Mouse (Mus musculus) liver, embryonic 12.5 days (tissue): Measurements from ENCODE around the gene Fmnl3. TPM values are rescaled to one million over a fixed set of nuclear protein-coding genes. Genes with fewer than 3 reads are reported as not detected.
A peak's percentile ranks its signal among the peaks of the same experiment; 100 is the strongest.

Experiments used
- ATAC-seq: fragments of 200-750 bp; cut with Nextera tagmentation; 2 replicates; pipeline ENCODE4 v1.8.0; 2017; ENCODE audit warnings: moderate number of reproducible peaks, mild to moderate bottlenecking, moderate library complexity
- H3K27ac ChIP-seq: fragments of 300-500 bp; sonication (generic); 2 replicates; pipeline ENCODE4 v1.5.1; 2016; ENCODE audit warnings: mild to moderate bottlenecking
- H3K27me3 ChIP-seq: fragments of 300-500 bp; sonication (generic); replicated peaks from 2 replicates; pipeline ENCODE4 v1.6.1; 2016; ENCODE audit warnings: mild to moderate bottlenecking, moderate library complexity
- H3K36me3 ChIP-seq: fragments of 300-500 bp; sonication (generic); 2 replicates; pipeline ENCODE4 v1.6.1; 2016; ENCODE audit warnings: mild to moderate bottlenecking, moderate library complexity
- H3K4me1 ChIP-seq: fragments of 300-500 bp; sonication (generic); 2 replicates; pipeline ENCODE4 v1.6.1; 2016
- H3K4me2 ChIP-seq: fragments of 300-500 bp; sonication (generic); 2 replicates; pipeline ENCODE4 v1.6.1; 2016; ENCODE audit warnings: mild to moderate bottlenecking, moderate library complexity
- H3K4me3 ChIP-seq: fragments of 300-500 bp; sonication (generic); 2 replicates; pipeline ENCODE4 v1.5.1; 2016; ENCODE audit warnings: mild to moderate bottlenecking, moderate library complexity
- H3K9ac ChIP-seq: fragments of 300-500 bp; sonication (generic); 2 replicates; pipeline ENCODE4 v1.6.1; 2016; ENCODE audit warnings: mild to moderate bottlenecking, moderate library complexity
- H3K9me3 ChIP-seq: fragments of 300-500 bp; sonication (generic); replicated peaks from 2 replicates; pipeline ENCODE4 v1.6.1; 2016; ENCODE audit warnings: mild to moderate bottlenecking, moderate library complexity
- WGBS: fragments of 180-500 bp; shearing (Covaris S2); methylation state at CpG from one replicate; pipeline ENCODE4 v1.1.7; 2016; ENCODE audit not compliant: insufficient replicate concordance; 5-methylcytosine and 5-hydroxymethylcytosine counted together
- polyA plus RNA-seq: library from polyadenylated mRNA; unstranded; fragments of >200 nt; fragmentation: Nextera tagmentation; extraction: Ambion mirVana; gene quantifications from 2 replicates; pipeline ENCODE4 v1.2.1, GENCODE M21; 2016

Fmnl3 gene
- polyA plus RNA-seq, 1 experiment from 2014 or later = 7.4 TPM

DNA sequence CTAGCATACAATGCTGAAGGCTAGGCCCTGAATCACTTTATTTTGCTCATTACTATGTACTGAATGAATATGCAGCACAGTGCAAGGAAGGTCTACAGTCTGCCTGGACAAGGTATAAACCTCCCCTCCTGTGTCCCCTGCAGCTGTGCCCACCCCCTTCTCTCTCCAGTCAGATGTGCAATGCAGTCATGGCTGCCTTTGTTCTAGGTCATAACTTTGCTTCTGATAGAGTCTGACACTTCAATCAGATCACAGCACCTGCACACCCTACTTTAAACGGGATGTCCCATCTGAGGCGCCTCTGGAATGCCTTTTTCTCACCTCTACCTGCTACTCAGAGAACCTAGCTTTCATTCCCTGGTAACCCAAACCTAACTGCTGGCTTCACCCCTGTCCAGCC is 31.4 kb downstream of the Fmnl3 start:
- H3K4me1 ChIP-seq = peaks cover 84% of the 10 kb centered on the region
- no peak overlapping the region for H3K27ac ChIP-seq
- ATAC-seq = no peak
- H3K9me3 ChIP-seq = no peaks in the 10 kb centered on the region
- no peaks in the 10 kb centered on the region for H3K36me3 ChIP-seq
- peaks cover 13% of the 10 kb centered on the region for H3K27me3 ChIP-seq
- no peak overlapping the region for H3K9ac ChIP-seq
- 63% methylated on average over 2 of the region's 2 CpGs for WGBS
- H3K4me3 ChIP-seq = no peak overlapping the region
- H3K4me2 ChIP-seq = no peak overlapping the region

DNA sequence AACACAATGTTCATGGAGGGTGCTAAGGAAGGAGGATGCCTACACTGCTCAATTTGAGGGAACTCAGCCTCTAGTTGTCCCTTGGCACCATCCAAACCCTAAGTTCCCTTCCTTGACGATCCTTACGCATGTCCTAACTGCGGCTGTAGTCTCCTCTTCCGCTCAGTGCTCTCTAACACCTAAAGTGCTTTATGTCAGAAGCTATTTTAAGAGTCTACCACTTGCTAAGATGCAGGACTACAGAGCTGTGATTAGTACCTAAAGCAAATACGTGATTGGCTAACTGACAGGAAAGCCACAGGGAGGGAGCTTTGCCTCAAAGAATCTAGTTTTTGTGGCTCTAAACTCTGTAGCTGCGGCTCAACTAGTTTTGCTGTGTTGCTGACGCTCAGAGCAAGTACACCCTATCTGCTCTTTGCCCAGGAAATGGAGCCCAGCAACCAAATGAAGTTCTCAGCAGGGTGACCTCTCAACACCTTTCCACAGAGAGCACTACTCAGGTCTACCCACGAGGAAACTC is 34.4 kb downstream of the Fmnl3 start:
- WGBS = 58% methylated on average over 8 of the region's 8 CpGs
- Histone ChIP-seq H3K4me3 (no peak overlapping the region), H3K4me1 (peaks cover 84% of the 10 kb centered on the region), H3K9ac (no peak overlapping the region), H3K9me3 (no peaks in the 10 kb centered on the region), H3K4me2 (no peak overlapping the region), H3K36me3 (no peaks in the 10 kb centered on the region), H3K27me3 (no peaks in the 10 kb centered on the region), H3K27ac (no peak overlapping the region)
- no peak for ATAC-seq

DNA sequence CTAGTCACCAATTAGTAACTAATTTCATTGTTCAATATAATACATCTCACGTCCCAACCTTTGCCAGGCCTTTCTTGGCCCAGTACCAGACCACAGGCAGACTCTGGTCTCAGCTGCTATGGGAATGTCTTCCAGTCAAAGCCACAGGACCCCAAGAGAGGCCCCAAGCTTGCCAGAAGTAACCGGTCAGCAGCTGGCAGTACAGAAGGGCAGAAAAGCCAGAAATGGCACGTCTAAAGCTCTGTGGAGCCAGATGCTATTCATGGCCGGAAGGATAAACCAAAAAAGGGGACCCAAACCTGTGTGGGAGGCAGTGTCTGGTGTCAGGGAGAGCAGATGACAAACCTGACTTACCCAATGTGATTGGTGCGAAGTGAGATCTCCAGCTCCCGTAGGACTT is 35.8 kb downstream of the Fmnl3 start:
- WGBS = 58% methylated on average over 6 of the region's 6 CpGs
- no peaks in the 10 kb centered on the region for H3K9me3 ChIP-seq
- H3K4me3 ChIP-seq = no peak overlapping the region
- H3K36me3 ChIP-seq = no peaks in the 10 kb centered on the region
- no peak overlapping the region for H3K9ac ChIP-seq
- no peak overlapping the region for H3K4me2 ChIP-seq
- H3K4me1 ChIP-seq = peaks cover 83% of the 10 kb centered on the region
- H3K27me3 ChIP-seq = no peaks in the 10 kb centered on the region
- no peak for ATAC-seq
- no peak overlapping the region for H3K27ac ChIP-seq

DNA sequence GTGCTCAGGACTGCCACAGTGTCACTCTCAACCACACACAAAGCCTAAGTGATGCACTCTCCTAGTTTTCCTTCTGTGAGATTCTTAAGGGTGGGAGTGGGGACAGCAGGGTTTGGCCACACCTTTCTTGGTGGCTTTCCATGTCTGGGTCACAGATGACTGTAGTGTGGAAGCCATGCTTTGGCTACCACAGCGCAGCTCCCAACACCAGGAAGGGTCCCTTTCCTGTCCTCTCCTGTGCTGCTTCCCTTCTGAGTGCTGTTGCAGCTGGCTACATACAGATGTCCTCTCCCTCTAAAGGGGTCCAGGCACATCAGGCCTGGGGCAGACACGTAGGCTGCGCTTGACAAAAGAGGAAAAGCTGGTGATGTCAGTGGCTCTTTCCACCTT is 36.6 kb downstream of the Fmnl3 start:
- Histone ChIP-seq H3K36me3 (0 out of 2 replicates have a peak, but pooled peaks cover 4% of the 10 kb centered on the region), H3K27ac (peak overlapping the region; percentile 83), H3K4me2 (peak overlapping the region; percentile 24), H3K27me3 (no peaks in the 10 kb centered on the region), H3K4me1 (peaks cover 75% of the 10 kb centered on the region), H3K9ac (no peak overlapping the region), H3K4me3 (no peak overlapping the region), H3K9me3 (no peaks in the 10 kb centered on the region)
- WGBS = 72% methylated on average over 3 of the region's 3 CpGs
- ATAC-seq = no peak

DNA sequence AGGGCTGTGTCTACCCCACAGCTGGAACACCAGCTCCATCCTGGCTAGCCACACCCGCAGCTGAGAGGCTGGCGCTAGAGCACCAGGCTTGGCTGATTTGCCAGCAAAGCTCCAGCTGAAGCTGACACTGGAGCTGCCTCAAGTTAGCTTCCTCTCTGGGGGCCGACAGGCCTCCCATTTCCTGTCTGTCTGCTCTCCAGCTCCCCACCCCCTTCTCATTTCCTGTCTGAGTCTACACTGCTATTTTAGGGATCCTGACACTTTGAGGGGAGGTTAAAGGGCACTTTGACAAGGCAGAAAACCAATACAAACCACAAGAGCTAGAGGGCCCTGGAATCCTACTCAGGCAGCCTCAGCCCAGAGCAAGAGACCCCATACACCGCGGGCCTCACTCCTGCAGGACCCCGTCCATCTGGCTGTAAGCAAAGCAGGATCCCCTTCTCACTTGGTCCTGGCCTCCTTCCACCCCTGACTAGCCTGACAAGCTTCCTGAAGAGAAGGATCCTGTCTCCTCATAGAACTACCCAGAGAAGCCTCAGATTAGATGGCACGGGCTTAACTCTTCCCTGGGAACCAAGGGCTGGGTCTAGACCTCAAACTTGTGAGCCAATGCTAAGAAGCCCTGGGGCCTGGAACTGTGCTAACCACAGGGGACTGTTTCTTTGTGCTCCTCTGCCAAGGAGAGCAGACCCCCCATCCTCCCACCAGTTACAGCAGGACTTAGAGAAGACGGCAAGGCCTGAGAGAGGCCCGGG is 37.2 kb downstream of the Fmnl3 start:
- peak overlapping the region; percentile 83 for H3K27ac ChIP-seq
- peaks cover 6% of the 10 kb centered on the region for H3K36me3 ChIP-seq
- H3K27me3 ChIP-seq = no peaks in the 10 kb centered on the region
- H3K4me1 ChIP-seq = peaks cover 75% of the 10 kb centered on the region
- no peak overlapping the region for H3K4me3 ChIP-seq
- no peaks in the 10 kb centered on the region for H3K9me3 ChIP-seq
- peak overlapping the region; percentile 24 for H3K4me2 ChIP-seq
- ATAC-seq = peak; percentile 72
- WGBS = 14% methylated on average over 9 of the region's 9 CpGs
- H3K9ac ChIP-seq = no peak overlapping the region

DNA sequence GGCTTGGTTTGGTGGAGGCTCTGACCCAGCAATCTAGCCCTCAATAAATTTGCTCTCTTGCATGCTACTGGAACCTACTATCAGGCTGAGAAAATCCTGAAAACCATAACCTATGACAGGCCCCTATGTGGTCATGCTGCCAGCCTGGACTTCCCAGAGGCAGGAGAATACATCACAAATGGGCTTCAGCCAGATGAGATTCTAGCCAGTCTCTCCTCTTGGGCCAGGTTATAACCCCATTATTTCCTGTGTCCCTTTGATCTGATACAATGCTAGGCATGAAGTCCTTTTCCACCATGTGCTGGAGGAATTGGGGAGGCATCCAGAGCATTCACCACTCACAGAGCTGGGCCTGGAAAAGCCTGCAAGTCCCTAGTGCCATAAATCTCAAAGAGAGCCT is 38.2 kb downstream of the Fmnl3 start:
- no peaks in the 10 kb centered on the region for H3K27me3 ChIP-seq
- ATAC-seq = no peak
- peaks cover 72% of the 10 kb centered on the region for H3K4me1 ChIP-seq
- peaks cover 16% of the 10 kb centered on the region for H3K36me3 ChIP-seq
- no peak overlapping the region for H3K4me3 ChIP-seq
- no peaks in the 10 kb centered on the region for H3K9me3 ChIP-seq
- no peak overlapping the region for H3K9ac ChIP-seq
- H3K27ac ChIP-seq = peak overlapping the region; percentile 83
- H3K4me2 ChIP-seq = no peak overlapping the region

DNA sequence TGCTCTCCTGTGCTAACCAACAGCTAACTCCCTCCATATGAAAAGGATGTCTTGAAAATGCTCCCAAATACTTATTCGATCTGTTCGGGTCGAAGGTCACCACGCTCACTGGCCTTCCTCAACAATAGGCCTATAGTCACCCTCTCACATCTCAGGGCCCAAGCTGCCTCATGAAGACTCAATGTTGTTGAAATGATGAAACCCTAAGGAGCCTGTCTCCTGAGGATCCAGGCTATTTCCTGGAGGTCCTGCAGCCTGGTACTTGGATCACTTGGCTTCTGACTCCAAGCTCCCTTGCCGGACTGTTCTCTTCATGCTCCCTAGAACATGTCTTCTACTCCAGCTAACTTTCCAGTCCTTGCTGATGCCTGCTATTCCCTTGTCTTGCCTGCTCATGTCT is 38.9 kb downstream of the Fmnl3 start:
- H3K27ac ChIP-seq = no peak overlapping the region

DNA sequence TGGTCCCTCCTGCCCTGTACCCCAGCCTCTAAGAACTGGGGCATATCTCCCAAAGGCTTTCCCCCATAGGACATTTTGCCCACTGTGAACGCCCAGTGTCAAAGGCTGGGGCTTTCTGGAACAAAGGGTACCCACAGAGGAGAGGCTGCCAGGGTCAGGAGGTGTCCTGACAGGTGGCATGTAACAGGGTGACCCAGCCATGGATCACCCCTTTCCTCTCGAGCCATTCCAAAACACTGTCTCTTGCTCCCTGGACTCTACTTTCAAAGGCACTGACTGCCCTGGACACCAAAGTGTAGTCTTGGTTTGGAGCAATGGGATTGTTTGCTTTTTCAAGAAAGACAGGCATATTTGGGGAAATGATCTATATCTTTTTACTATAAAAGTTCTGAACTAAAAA is 40.0 kb downstream of the Fmnl3 start:
- H3K9me3 ChIP-seq = no peaks in the 10 kb centered on the region
- no peak overlapping the region for H3K4me3 ChIP-seq
- 52% methylated on average over 2 of the region's 2 CpGs for WGBS
- H3K4me1 ChIP-seq = peaks cover 56% of the 10 kb centered on the region
- H3K27ac ChIP-seq = no peak overlapping the region
- ATAC-seq = no peak
- H3K4me2 ChIP-seq = no peak overlapping the region
- peaks cover 24% of the 10 kb centered on the region for H3K36me3 ChIP-seq
- H3K9ac ChIP-seq = no peak overlapping the region
- H3K27me3 ChIP-seq = no peaks in the 10 kb centered on the region

More for the DNA sequence above, 38.9 kb downstream of the Fmnl3 start:
- Histone ChIP-seq H3K4me3 (no peak overlapping the region), H3K27me3 (no peaks in the 10 kb centered on the region), H3K4me2 (no peak overlapping the region), H3K4me1 (peaks cover 66% of the 10 kb centered on the region), H3K9me3 (no peaks in the 10 kb centered on the region), H3K36me3 (peaks cover 17% of the 10 kb centered on the region), H3K9ac (no peak overlapping the region)
- WGBS = 87% methylated on average over 5 of the region's 5 CpGs
- no peak for ATAC-seq

DNA sequence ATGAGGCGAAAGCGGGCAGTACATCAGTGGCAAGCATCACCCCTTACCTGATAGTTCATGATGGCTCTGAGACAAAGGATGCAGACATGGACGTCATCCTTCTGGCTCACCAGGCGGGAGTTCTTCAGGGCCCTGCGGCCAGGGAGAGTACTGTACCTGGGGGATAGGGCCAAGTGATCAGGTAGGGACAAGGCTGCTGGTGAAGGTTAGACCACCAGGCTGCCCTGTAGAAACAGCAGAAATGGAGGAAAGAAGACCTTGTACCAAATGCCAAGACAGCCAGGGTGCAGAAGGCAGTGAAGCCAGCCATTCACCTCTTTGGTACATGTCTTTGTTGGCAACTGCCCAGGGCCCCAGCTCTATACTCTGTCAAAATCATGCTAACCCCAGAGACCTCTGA is 42.3 kb downstream of the Fmnl3 start:
- Histone ChIP-seq H3K9me3 (no peaks in the 10 kb centered on the region), H3K36me3 (peaks cover 44% of the 10 kb centered on the region), H3K27me3 (no peaks in the 10 kb centered on the region), H3K4me2 (no peak overlapping the region), H3K4me3 (no peak overlapping the region), H3K4me1 (peaks cover 33% of the 10 kb centered on the region), H3K27ac (no peak overlapping the region), H3K9ac (no peak overlapping the region)
- 82% methylated on average over 5 of the region's 5 CpGs for WGBS
- ATAC-seq = no peak

DNA sequence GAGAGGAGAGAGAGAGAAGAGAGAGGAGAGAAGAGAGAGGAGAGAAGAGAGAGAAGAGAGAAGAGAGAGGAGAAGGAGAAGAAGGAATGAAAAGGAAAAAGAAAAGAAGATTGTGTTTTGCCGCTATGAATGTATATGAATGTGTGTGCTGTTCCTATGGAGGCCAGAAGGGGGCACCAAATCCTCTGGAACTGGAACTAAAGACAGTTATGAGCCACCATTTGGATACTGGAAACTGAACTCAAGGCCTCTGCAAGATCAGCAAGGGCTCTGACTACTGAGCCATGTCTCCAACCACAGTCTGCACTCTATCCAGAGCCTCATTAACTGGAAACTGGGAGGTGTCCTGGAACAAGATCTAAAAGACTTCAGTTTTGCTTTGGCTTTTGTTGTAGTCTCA is 43.3 kb downstream of the Fmnl3 start:
- Histone ChIP-seq H3K4me3 (no peak overlapping the region), H3K36me3 (peaks cover 49% of the 10 kb centered on the region), H3K9ac (no peak overlapping the region), H3K4me2 (no peak overlapping the region), H3K27ac (no peak overlapping the region), H3K27me3 (no peaks in the 10 kb centered on the region), H3K4me1 (peaks cover 22% of the 10 kb centered on the region), H3K9me3 (no peaks in the 10 kb centered on the region)
- 46% methylated on average over 1 of the region's 1 CpGs for WGBS
- no peak for ATAC-seq

DNA sequence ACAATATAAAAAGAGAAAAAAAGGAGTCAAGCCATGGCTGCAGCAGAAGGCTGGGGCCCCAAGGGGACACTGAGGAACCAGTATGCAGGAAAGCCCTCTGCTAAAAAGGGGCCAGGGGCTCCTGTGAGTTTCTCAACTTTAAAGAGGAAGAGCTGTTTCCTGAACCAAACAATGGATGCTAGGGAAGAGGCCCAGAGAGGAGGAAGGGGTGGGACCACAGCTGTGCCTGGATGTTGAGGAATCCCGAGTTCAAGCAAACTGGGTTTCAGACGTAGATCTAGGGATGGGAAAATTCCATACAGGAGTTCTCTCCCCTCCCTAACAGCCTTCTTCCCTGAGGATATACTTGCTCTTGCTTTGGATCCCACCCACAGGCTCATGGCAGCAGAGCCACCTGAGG is 43.9 kb downstream of the Fmnl3 start:
- H3K9me3 ChIP-seq = no peaks in the 10 kb centered on the region
- ATAC-seq = no peak
- peaks cover 54% of the 10 kb centered on the region for H3K36me3 ChIP-seq
- 21% methylated on average over 2 of the region's 2 CpGs for WGBS
- H3K27ac ChIP-seq = no peak overlapping the region
- no peak overlapping the region for H3K9ac ChIP-seq
- H3K4me1 ChIP-seq = peaks cover 17% of the 10 kb centered on the region
- no peak overlapping the region for H3K4me2 ChIP-seq
- no peak overlapping the region for H3K4me3 ChIP-seq
- H3K27me3 ChIP-seq = no peaks in the 10 kb centered on the region

DNA sequence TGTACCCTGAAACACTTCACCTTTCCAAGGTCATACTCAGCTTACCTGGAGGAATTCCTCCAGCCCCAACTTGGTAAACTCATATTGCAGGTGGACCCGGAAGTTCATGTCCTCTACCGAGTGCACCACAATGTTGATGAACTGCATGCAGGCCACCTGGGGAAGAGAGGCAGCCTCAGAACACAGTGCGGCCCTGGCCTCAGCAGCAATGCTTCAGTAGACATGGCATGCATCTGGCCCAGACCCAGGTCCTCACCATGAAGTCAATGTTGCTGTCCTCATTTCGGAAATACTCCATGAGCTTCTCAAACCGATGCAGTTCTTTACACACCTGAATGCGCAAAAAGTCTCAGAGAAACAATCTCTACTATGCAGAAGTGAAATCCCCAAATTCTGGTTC is 44.7 kb downstream of the Fmnl3 start:
- 74% methylated on average over 6 of the region's 6 CpGs for WGBS
- peaks cover 9% of the 10 kb centered on the region; the same call in 1 of the 2 replicates for H3K4me1 ChIP-seq
- no peak overlapping the region for H3K4me2 ChIP-seq
- no peak overlapping the region for H3K27ac ChIP-seq
- ATAC-seq = no peak
- H3K27me3 ChIP-seq = no peaks in the 10 kb centered on the region
- peaks cover 62% of the 10 kb centered on the region for H3K36me3 ChIP-seq
- no peak overlapping the region for H3K9ac ChIP-seq
- no peak overlapping the region for H3K4me3 ChIP-seq
- H3K9me3 ChIP-seq = no peaks in the 10 kb centered on the region

DNA sequence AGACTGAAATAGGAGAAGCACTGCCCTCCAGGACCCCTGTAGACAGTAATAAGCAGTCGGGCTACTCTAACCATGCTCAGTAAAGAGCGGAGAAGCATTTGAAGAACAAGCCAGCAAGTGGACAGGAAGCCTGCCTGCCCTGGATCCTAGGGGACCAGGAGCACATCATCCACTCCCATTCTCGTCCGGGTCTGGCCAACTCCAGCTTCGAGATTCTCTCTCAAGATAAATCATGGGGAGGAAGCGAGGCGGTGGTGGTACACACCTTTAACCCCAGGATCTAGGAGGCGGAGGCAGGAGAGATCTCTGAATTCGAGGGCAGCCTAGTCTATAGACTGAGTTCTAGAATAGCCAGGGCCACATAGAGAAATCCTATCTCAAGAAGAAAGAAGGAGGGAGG is 46.1 kb downstream of the Fmnl3 start:
- H3K4me3 ChIP-seq = no peak overlapping the region
- H3K4me2 ChIP-seq = no peak overlapping the region
- H3K9me3 ChIP-seq = no peaks in the 10 kb centered on the region
- ATAC-seq = no peak
- H3K27ac ChIP-seq = no peak overlapping the region
- 62% methylated on average over 9 of the region's 9 CpGs for WGBS
- peaks cover 3% of the 10 kb centered on the region; the same call in 1 of the 2 replicates for H3K4me1 ChIP-seq
- H3K27me3 ChIP-seq = no peaks in the 10 kb centered on the region
- H3K9ac ChIP-seq = no peak overlapping the region
- H3K36me3 ChIP-seq = peaks cover 77% of the 10 kb centered on the region
